Mouse (Mus musculus) small intestine, adult 2 months (tissue): ENCODE results near the gene Tbc1d17.

Experiments used
- CTCF ChIP-seq: fragments of 200-500 bp; IDR thresholded peaks from 2 replicates; pipeline ENCODE4 v1.5.1; 2012; ENCODE audit warnings: low read depth, mild to moderate bottlenecking, control low read depth, inconsistent platforms, low read length, moderate library complexity, mixed read lengths; ENCODE audit not compliant: insufficient replicate concordance, insufficient read length; ENCODE audit errors: extremely low read depth
- POLR2A ChIP-seq: fragments of 200-500 bp; IDR thresholded peaks from 2 replicates; pipeline ENCODE4 v1.6.1; 2012; ENCODE audit warnings: low read depth, mild to moderate bottlenecking, control low read depth, inconsistent platforms, low read length, moderate library complexity

- TF ChIP-seq POLR2A (no peak), CTCF (peak; percentile 48; the same call in 1 of the 2 replicates)
Measured at GRCm38 (mm10) chr7:44824872-44825271, 24.0 kb downstream of the Tbc1d17 start.
